In genomic region chr14:76287768-76288167, GRCm38 (mm10) we compare ENCODE assay signal across 20 mouse cellular contexts.
DNase-seq lines count a peak whose midpoint lies in the region; ATAC-seq and TF ChIP-seq lines count a peak whose summit lies in the region.
"Had no signal": no experiment of that assay in that cellular context is flagged by ENCODE, and none has a peak within 500 bp of the region (broad histone marks: within the 10 kb centered on the region; RNA-seq: fewer than 3 reads in every experiment).

No protein-coding gene starts in this region.

- no peaks in the 10 kb centered on the region for H3K79me2 ChIP-seq in CH12.LX (replicated peaks; ENCODE audit: control insufficient read depth, extremely low read depth, insufficient read depth, poor library complexity, severe bottlenecking)

- dilution Hi-C loops in CH12.LX (cut with MboI; ENCODE audit: extremely low pct_ligation_motif_present, extremely low pct_unique_long_range_greater_than_20kb, low sequenced_read_pairs) = no loop called here

- H3K36me3 ChIP-seq in CH12.LX (replicated peaks in 1 of 2; ENCODE audit: control insufficient read depth in 1 of 2, insufficient read depth in 1 of 2, low read length in 1 of 2) = no peaks in the 10 kb centered on the region
- no peaks in the 10 kb centered on the region for H3K36me3 ChIP-seq in intestine, embryonic 15.5 days
- H3K36me3 ChIP-seq: embryonic facial prominence, embryonic 12.5 days; embryonic facial prominence, embryonic 15.5 days; heart, embryonic 10.5 days; hindbrain, embryonic 12.5 days; hindbrain, embryonic 15.5 days had no signal

- H3K4me1 ChIP-seq in lung, adult 2 months (ENCODE audit: control insufficient read depth, insufficient read depth, low read length) = no peaks in the 10 kb centered on the region
- H3K4me1 ChIP-seq in CH12.LX (ENCODE audit: control insufficient read depth in 1 of 2, insufficient read depth in 2 of 2) = peaks cover 4 to 20% of the 10 kb centered on the region in 2 experiments; a peak in 3 of 4 replicates
- H3K4me1 ChIP-seq in intestine, embryonic 15.5 days (replicated peaks) = no peaks in the 10 kb centered on the region
- H3K4me1 ChIP-seq: embryonic facial prominence, embryonic 12.5 days; embryonic facial prominence, embryonic 15.5 days; heart, embryonic 10.5 days; hindbrain, embryonic 12.5 days; hindbrain, embryonic 15.5 days had no signal

- no peak for TF ChIP-seq CTCF in lung, adult 2 months (IDR thresholded peaks at IDR 0.05; ENCODE audit: insufficient read depth, low read length)
- TF ChIP-seq CTCF in CH12.LX (conservative IDR thresholded peaks at IDR 0.05 in 1 of 2, IDR thresholded peaks at IDR 0.05 in 1 of 2; ENCODE audit: low read depth in 2 of 2, low read length in 2 of 2) = no peak

- no peak for TF ChIP-seq POLR2A in lung, adult 2 months (IDR thresholded peaks at IDR 0.05; ENCODE audit: borderline replicate concordance, extremely low read depth, low read depth, low read length)
- no peak for TF ChIP-seq POLR2A in CH12.LX (IDR thresholded peaks at IDR 0.05; ENCODE audit: low read depth, low read length)

- no peak for TF ChIP-seq RAD21 in CH12.LX (IDR thresholded peaks at IDR 0.05; ENCODE audit: low read depth, low read length)

- H3K4me3 ChIP-seq in lung, adult 2 months (replicated peaks; ENCODE audit: extremely low read depth, low read depth, low read length) = no peak overlapping the region
- H3K4me3 ChIP-seq in CH12.LX (replicated peaks in 1 of 3; ENCODE audit: low read depth in 2 of 3, low read length in 2 of 3, poor library complexity in 1 of 3) = no peak overlapping the region
- no peak overlapping the region for H3K4me3 ChIP-seq in intestine, embryonic 15.5 days (replicated peaks)
- H3K4me3 ChIP-seq: embryonic facial prominence, embryonic 12.5 days; embryonic facial prominence, embryonic 15.5 days; heart, embryonic 10.5 days; hindbrain, embryonic 12.5 days; hindbrain, embryonic 15.5 days had no signal

- H3K27me3 ChIP-seq in CH12.LX (replicated peaks) = no peaks in the 10 kb centered on the region
- no peaks in the 10 kb centered on the region for H3K27me3 ChIP-seq in intestine, embryonic 15.5 days (replicated peaks)
- H3K27me3 ChIP-seq: embryonic facial prominence, embryonic 12.5 days; embryonic facial prominence, embryonic 15.5 days; hindbrain, embryonic 12.5 days; hindbrain, embryonic 15.5 days had no signal

- H3K27ac ChIP-seq in CH12.LX (ENCODE audit: insufficient read depth, low read depth) = no peak overlapping the region
- H3K27ac ChIP-seq in intestine, embryonic 15.5 days = no peak overlapping the region
- H3K27ac ChIP-seq: embryonic facial prominence, embryonic 12.5 days; embryonic facial prominence, embryonic 15.5 days; heart, embryonic 10.5 days; hindbrain, embryonic 12.5 days; hindbrain, embryonic 15.5 days had no signal

- H3K4me2 ChIP-seq in CH12.LX (ENCODE audit: insufficient read depth, low read depth, poor library complexity, severe bottlenecking) = peak overlapping the region; percentile 26
- H3K4me2 ChIP-seq in intestine, embryonic 15.5 days (replicated peaks) = no peak overlapping the region
- H3K4me2 ChIP-seq: embryonic facial prominence, embryonic 12.5 days; embryonic facial prominence, embryonic 15.5 days; hindbrain, embryonic 12.5 days; hindbrain, embryonic 15.5 days had no signal

- no peaks in the 10 kb centered on the region for H3K9me3 ChIP-seq in CH12.LX (replicated peaks; ENCODE audit: low read length)
- H3K9me3 ChIP-seq in intestine, embryonic 15.5 days = no peaks in the 10 kb centered on the region
- H3K9me3 ChIP-seq: embryonic facial prominence, embryonic 12.5 days; embryonic facial prominence, embryonic 15.5 days; heart, embryonic 10.5 days; hindbrain, embryonic 12.5 days; hindbrain, embryonic 15.5 days had no signal

- no peak overlapping the region for H3K9ac ChIP-seq in CH12.LX (ENCODE audit: insufficient read depth, low read depth)
- H3K9ac ChIP-seq in intestine, embryonic 15.5 days = no peak overlapping the region
- H3K9ac ChIP-seq: embryonic facial prominence, embryonic 12.5 days; embryonic facial prominence, embryonic 15.5 days; forebrain, postnatal 0 days; hindbrain, embryonic 12.5 days; hindbrain, embryonic 15.5 days had no signal

- peak; percentile 31 for DNase-seq in lung, postnatal 36 days
- DNase-seq in lung, adult 2 months = no peak
- peak; percentile 48 for DNase-seq in CH12.LX (ENCODE audit: extremely low read depth)
- DNase-seq in testis, postnatal 10 days (ENCODE audit: low spot score) = no peak
- DNase-seq: adrenal gland, adult 2 months; adrenal gland, postnatal 14 days; B cell, adult 2 months; cerebellum, adult 18-20 months; cerebellum, adult 9-10 months; cerebellum, postnatal 25 days; forebrain, postnatal 0 days; gastrocnemius, postnatal 25 days had no signal

- in situ Hi-C loops in CH12.LX (cut with MboI; ENCODE audit: low pct_ligation_motif_present, low pct_unique_long_range_greater_than_20kb, low sequenced_read_pairs) = no loop called here

- peak; percentile 97 for TF ChIP-seq EP300 in CH12.LX (IDR thresholded peaks at IDR 0.05; ENCODE audit: low read length)

- peak; percentile 51 for ATAC-seq in megakaryocyte, adult 5-6 weeks (ENCODE audit: poor library complexity, severe bottlenecking)
- no peak for ATAC-seq in intestine, embryonic 15.5 days
- ATAC-seq: forebrain, embryonic 14.5 days; forebrain, postnatal 0 days had no signal

- WGBS in lung, adult 2 months = 86% methylated on average over 8 of the region's 8 CpGs
- WGBS in intestine, embryonic 15.5 days = 87% methylated on average over 8 of the region's 8 CpGs

TF ChIP-seq in CH12.LX, 34 proteins besides CTCF, POLR2A, EP300 and RAD21:
- no peak for TF ChIP-seq USF1 (IDR thresholded peaks at IDR 0.05; ENCODE audit: low read depth, low read length)
- TF ChIP-seq ETS1 (conservative IDR thresholded peaks at IDR 0.05; ENCODE audit: low read depth, low read length) = peak; percentile 44
- no peak for TF ChIP-seq KAT2A (IDR thresholded peaks at IDR 0.05; ENCODE audit: insufficient replicate concordance, low read length)
- no peak for TF ChIP-seq GABPA (IDR thresholded peaks at IDR 0.05; ENCODE audit: insufficient replicate concordance, low read depth, low read length)
- TF ChIP-seq POLR2AphosphoS2 (IDR thresholded peaks at IDR 0.05; ENCODE audit: low read depth, low read length) = no peak
- no peak for TF ChIP-seq TCF12 (IDR thresholded peaks at IDR 0.05; ENCODE audit: low read depth, low read length)
- TF ChIP-seq USF2 (conservative IDR thresholded peaks at IDR 0.05; ENCODE audit: low read depth, low read length) = no peak
- no peak for TF ChIP-seq NRF1 (IDR thresholded peaks at IDR 0.05; ENCODE audit: low read depth, low read length)
- TF ChIP-seq MYC (IDR thresholded peaks at IDR 0.05; ENCODE audit: low read depth, low read length) = no peak
- TF ChIP-seq E2F4 (IDR thresholded peaks at IDR 0.05; ENCODE audit: insufficient replicate concordance, low read depth, low read length) = no peak
- no peak for TF ChIP-seq MAX (IDR thresholded peaks at IDR 0.05; ENCODE audit: low read length)
- no peak for TF ChIP-seq NELFE (IDR thresholded peaks at IDR 0.05; ENCODE audit: low read depth, low read length)
- TF ChIP-seq ELF1 (IDR thresholded peaks at IDR 0.05; ENCODE audit: low read depth, low read length) = no peak
- no peak for TF ChIP-seq SMC3 (IDR thresholded peaks at IDR 0.05; ENCODE audit: low read depth, low read length)
- TF ChIP-seq MAZ (IDR thresholded peaks at IDR 0.05; ENCODE audit: low read depth, low read length) = no peak
- TF ChIP-seq JUN (IDR thresholded peaks at IDR 0.05; ENCODE audit: insufficient read depth, low read depth, low read length) = peak; percentile 81
- TF ChIP-seq BHLHE40 (IDR thresholded peaks at IDR 0.05; ENCODE audit: low read depth, low read length) = peak; percentile 52
- peak; percentile 92 for TF ChIP-seq JUND (conservative IDR thresholded peaks at IDR 0.05; ENCODE audit: low read depth, low read length)
- TF ChIP-seq HCFC1 (IDR thresholded peaks at IDR 0.05; ENCODE audit: low read depth, low read length) = no peak
- TF ChIP-seq IRF4 (IDR thresholded peaks at IDR 0.05; ENCODE audit: low read depth, low read length) = peak; percentile 95
- TF ChIP-seq PAX5 (IDR thresholded peaks at IDR 0.05; ENCODE audit: low read length) = no peak
- TF ChIP-seq CHD2 (IDR thresholded peaks at IDR 0.05; ENCODE audit: low read length) = peak; percentile 61
- TF ChIP-seq ZNF384 (IDR thresholded peaks at IDR 0.05; ENCODE audit: low read depth, low read length) = no peak
- TF ChIP-seq MAFK (IDR thresholded peaks at IDR 0.05; ENCODE audit: insufficient replicate concordance, low read length) = peak; percentile 52; the same call in 1 of the 2 replicates
- peak; percentile 80 for TF ChIP-seq RCOR1 (conservative IDR thresholded peaks at IDR 0.05; ENCODE audit: low read depth, low read length)
- no peak for TF ChIP-seq CHD1 (IDR thresholded peaks at IDR 0.05; ENCODE audit: low read depth, low read length)
- TF ChIP-seq TBP (conservative IDR thresholded peaks at IDR 0.05; ENCODE audit: low read depth, low read length) = no peak
- TF ChIP-seq SIN3A (IDR thresholded peaks at IDR 0.05; ENCODE audit: low read length) = no peak
- TF ChIP-seq ZKSCAN1 (IDR thresholded peaks at IDR 0.05; ENCODE audit: borderline replicate concordance, low read depth, low read length) = no peak
- no peak for TF ChIP-seq ZC3H11A (IDR thresholded peaks at IDR 0.05; ENCODE audit: low read depth, low read length)
- TF ChIP-seq MEF2A (IDR thresholded peaks at IDR 0.05; ENCODE audit: borderline replicate concordance, low read depth, low read length) = 0 out of 2 replicates have a peak, but pooled peaks have one; percentile 38
- no peak for TF ChIP-seq UBTF (IDR thresholded peaks at IDR 0.05; ENCODE audit: low read depth, low read length)
- no peak for TF ChIP-seq ZMIZ1 (IDR thresholded peaks at IDR 0.05; ENCODE audit: low read depth, low read length)
- no peak for TF ChIP-seq MXI1 (IDR thresholded peaks at IDR 0.05; ENCODE audit: low read depth, low read length)
TF ChIP-seq in CH12.LX: peak in this region for 9.

Comparison
In these comparisons a context has a peak if more than half of its experiments do, and no peak if none do; other contexts are left out.
1. DNase-seq: peak in lung, postnatal 36 days (single experiment) and CH12.LX (single experiment); none in lung, adult 2 months (single experiment) and testis, postnatal 10 days (single experiment).